Mouse (Mus musculus): Measurements from ENCODE around the gene Mroh3. TPM values are rescaled to one million over a fixed set of nuclear protein-coding genes. Genes with fewer than 3 reads are reported as not detected.

Mroh3 gene
- total RNA-seq, 2 experiments from 2014 or later: 1.2 to 1.8 TPM

- H3K4me3 ChIP-seq: peak overlapping the region; percentile 63
- intact Hi-C loops (cut with DNase I): loop anchor here (2.0 to 5.0 kb wide), 2 partner anchors 72 to 80 kb away; partner anchors contain the start of genes Ascl5 and Cacna1s
- DNase-seq (ENCODE audit: extremely low spot score in 1 of 2, low spot score in 2 of 2): no peak
- TF ChIP-seq CTCF (IDR thresholded peaks at IDR 0.05): no peak
- peak overlapping the region; percentile 96 for H3K27ac ChIP-seq
These were observed 80.0 kb downstream of the Mroh3 start for GRCm38 (mm10) chr1:136132386-136133201.

Other genes starting within 250 kb of the Mroh3 start
- gene Igfn1, start 206.5 kb downstream of the Mroh3 start, total RNA-seq (2021): 10 to 100 TPM; 18.5 to 20.2 TPM
- gene Tmem9, start 204.7 kb downstream of the Mroh3 start, total RNA-seq (2021): 10 to 100 TPM; 53.7 to 56.7 TPM
- gene Ascl5, start 162.0 kb downstream of the Mroh3 start, total RNA-seq (2021): 1 to 10 TPM; 1.8 to 2.0 TPM
- gene Cacna1s, start 160.1 kb downstream of the Mroh3 start, total RNA-seq (2021): 1 to 10 TPM; 1.3 to 1.8 TPM
- 10 to 100 TPM; 67.3 to 74.2 TPM for gene Kif21b, start 81.4 kb downstream of the Mroh3 start, total RNA-seq (2021)
- 1 to 10 TPM; 2.2 to 3.0 TPM for gene Inava, start 21.4 kb upstream of the Mroh3 start, total RNA-seq (2021)
- gene Gpr25, start 48.0 kb upstream of the Mroh3 start, total RNA-seq (2021): 1 to 10 TPM; 5.6 to 6.3 TPM
- 100 to 1,000 TPM; 137 to 142 TPM for gene Camsap2, start 133.3 kb upstream of the Mroh3 start, total RNA-seq (2021)
- gene Ddx59, start 202.4 kb upstream of the Mroh3 start, total RNA-seq (2021): 10 to 100 TPM in 1 of 2 experiments, 1 to 10 TPM in 1; 8.9 to 11.7 TPM

All from left cerebral cortex, adult 2 months (tissue).